Mouse (Mus musculus): ENCODE measurements at regions not wholly inside any gene's neighbourhood (a gene's known extent, or its start where the extent isn't known, plus 50 kb on each side); places are given as distances from the start of the nearest gene placed in this dataset.

GRCm38 (mm10) chr10:30265129-30265528 lies 64.8 kb upstream of the Cenpw start:
- DNase-seq (ENCODE audit: low spot score in 2 of 2): no peak

- no peak for DNase-seq (ENCODE audit: low spot score in 2 of 2)
Observed at GRCm38 (mm10) chr10:30259716-30260115, 59.4 kb upstream of the Cenpw start.

- no peak for DNase-seq (ENCODE audit: low spot score in 2 of 2)
Observed at GRCm38 (mm10) chr10:30257889-30258288, 57.5 kb upstream of the Cenpw start.
